Mouse (Mus musculus) layer of hippocampus, adult 11-12 months (tissue): ENCODE data around the gene Snx32.

Experiments used
- DNase-seq: peaks from one replicate; pipeline ENCODE4 v3.0.0; 2022; ENCODE audit warnings: low spot score

Snx32 gene

DNA sequence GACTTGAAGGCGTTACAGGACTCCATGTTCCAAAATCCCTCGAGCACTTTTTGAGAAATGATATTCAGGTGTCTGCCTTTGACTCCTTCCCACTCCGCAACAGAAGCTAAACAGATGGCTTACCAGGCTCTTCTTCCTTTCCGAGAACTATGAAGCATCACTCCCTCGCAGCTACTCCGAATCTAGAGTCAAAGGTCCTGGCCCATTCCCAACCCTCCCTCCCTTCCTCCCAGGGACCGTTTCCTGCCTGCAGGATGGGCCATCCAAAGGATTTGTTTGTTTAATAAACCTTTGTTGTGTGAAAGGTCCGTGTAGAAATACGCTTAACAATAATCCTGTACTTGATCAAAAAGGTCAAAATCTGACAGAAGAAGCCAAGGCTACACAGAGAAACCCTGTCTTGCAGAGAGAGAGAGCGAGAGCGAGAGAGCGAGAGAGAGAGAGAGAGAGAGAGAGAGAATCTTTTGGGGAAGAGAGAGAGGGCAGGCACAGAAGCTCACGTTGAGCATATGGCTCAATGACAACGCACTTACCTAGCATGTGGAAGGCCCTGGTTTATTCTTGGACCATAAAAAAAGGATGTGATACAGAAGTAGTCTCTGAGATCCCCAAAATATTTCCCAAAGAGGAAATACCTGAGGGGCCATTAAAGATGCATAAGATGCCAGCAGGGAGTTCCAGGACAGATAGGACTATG is 52.4 kb downstream of the Snx32 start, which contains the start of gene Ccdc85b:
Gene Ccdc85b (minus strand): TSS at position 149 of the 697 bp plus-strand sequence.
- DNase-seq: no peak

DNA sequence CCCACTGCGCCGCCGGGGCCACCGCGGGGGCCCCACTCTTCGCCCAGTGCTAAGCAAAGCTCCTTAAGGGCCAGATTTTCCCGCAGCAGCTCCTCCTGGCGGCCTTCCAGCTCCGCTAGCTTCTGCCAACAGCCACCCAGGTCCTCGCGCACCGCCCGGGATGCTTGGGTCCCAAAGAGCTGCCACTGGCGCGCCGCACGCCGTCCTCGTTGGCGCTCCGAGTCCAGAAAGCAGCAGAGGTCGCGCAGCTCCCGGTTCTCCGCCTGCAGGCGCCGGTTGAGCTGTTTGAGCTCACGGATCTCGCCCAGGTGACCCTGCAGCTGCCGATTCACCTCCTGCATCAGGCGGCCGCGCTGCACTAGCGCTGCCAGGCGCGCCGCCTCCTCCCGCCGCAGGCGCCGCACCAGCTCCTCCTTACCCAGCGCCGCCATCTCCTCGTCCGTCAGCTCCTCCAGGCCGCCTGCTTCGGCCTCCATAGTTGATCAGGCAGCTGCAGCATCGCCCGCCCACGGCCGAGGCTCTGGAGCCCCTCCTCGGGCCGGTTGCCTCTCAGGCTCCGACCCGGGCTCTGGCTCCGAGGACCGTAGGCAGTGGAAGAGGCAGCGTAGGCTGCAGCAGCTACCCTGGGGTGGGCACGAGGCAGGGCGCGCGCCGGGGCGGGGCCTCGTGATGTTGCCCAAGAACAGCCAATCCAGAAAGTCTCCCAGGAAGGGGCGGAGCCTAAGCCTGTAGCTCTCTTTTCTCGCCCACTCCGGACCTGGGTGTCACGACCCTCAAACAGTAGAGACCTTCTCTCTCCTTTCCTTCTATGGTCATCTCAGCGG is 53.2 kb downstream of the Snx32 start:
- DNase-seq: peak; percentile 98

DNA sequence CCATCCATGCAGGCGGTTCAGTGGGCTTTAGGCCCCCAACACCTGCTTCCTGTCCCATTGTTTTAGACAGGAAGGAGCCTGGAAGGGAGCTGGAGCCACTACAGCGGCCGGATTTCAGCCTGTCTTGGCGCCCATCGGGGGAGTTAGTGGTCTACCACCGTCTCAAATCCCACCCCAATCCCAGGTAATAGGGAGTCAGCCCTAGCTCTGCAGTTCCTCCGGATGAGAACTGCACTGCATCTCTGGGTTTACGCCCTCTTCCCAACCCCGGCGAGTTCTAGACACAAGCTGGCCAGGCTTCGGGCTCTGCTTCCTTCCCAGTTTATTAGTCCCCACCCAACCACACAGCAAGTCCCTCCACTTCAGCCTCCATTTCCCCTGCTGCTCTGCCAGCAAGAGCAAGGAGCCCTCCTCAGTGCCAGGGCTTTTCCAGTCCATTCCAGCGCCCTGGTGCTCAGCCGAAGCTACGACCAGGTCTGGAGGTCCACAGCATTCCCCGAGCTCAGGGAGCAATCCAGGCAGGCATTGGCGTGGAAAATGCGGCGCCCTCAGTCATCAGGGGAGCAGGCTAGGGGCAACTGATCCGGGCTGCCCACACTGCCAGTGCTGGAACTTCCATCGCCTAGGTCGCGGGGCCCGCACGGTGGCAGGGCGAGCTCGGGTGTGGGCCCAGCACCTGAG is 54.0 kb downstream of the Snx32 start:
- no peak for DNase-seq

DNA sequence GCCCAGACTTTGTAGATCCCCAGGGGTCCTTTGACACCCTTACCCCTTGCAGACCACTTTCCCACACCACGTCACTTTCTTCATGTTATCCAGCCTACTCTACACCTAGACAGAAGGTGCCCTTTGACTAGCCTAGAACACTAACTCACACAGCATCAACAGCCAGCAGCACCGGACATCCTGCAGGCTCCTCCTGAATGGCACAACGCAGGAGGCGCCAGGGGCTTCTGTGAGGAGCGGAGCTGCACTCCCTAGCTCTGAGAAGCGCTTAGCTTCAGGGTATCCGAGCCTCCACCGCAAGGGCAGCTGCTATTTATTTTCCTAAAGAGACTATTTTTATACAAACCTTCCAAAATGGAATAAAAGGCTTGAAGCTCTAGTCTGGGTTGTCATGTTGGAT is 54.8 kb downstream of the Snx32 start:
- no peak for DNase-seq

DNA sequence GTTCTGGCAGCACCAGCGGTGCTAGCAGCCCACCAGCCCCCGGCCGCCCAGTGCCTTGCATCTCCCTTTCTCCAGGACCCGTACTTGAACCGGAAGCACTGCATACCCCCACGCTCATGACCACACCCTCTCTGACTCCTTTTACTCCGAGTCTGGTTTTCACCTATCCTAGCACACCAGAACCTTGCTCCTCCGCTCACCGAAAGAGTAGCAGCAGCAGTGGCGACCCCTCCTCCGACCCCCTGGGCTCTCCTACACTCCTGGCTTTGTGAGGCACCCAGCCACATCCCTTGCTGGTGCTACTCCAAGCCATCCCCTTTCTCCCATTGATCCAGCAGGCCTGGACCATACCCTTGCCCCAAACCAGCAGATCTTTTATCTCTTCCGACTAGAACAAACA is 55.3 kb downstream of the Snx32 start:
- DNase-seq: no peak

DNA sequence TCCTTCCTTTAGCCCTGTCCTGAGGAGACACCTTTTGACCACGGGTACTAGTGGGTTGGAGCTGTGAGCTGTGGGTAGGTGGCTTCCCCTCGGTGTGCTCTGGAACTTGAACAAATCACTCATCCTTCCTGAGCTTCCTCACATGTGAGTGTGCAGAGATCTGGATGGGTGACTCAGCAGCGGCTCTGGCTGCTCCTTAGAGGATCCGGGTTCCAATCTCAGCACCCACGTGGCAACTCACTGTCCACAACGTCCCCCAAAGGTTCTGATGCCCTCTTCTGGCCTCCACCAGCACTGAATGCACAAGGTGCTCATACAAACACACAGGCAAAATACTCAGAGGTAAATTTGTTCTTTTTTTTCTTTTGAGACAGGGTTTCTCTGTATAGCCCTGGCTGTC is 58.6 kb downstream of the Snx32 start:
- DNase-seq: no peak

DNA sequence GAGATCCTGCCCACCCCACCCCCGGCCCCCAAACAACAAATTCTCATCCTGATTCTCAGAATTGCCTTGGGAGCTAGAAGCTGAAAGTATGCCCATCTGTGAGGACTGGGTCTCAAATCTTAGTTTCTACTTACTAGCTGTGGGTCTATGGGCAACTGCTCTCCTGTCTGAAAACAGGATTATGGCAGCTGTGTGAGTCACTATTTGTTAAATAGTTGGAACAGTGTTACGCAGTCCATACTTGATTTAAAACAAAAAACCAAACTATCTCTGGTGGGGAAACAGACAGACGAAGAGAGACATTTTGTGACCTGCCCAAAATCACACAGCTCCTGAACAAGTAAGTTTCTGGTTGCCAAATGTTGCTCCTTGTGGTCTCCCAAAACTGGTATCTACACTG is 60.7 kb downstream of the Snx32 start:
- DNase-seq: no peak

DNA sequence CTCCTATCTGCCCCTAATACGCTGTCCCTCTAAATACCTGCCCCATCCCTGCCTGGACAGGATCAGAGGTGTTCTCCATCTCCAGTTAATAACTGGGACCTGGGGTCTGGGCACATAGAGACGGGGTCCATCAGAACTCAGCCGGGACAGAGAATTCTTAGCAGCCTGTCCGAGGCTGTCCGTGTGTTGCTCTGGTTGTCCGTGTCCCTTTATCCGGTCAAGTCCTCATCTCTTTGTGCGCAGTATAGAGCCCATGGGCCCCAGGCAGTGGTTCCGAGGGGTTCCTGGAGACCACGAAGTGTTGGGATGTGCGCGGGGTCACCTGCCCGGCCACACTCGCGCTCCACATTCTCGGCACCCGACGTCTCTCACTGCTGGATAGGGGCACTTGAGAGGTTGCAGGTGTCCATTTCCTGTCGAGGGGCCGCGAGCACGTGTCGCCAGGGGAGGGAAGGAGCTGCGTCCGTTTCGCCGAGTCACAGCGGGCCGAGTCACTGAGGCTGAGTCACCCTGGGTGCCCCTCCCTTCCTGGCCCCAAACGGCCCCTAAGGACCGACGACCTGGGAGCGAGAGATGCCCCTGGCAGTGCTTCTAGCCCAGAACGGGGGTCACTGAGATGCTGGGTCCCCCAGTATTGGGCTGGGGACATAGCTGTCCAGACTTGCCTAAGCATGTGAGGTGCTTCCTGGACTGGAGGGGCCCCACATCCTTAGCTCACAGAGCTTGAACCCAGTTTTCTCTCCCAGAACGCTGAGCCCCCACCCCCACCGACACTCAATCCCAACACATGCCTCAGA is 61.8 kb downstream of the Snx32 start:
- DNase-seq: no peak

DNA sequence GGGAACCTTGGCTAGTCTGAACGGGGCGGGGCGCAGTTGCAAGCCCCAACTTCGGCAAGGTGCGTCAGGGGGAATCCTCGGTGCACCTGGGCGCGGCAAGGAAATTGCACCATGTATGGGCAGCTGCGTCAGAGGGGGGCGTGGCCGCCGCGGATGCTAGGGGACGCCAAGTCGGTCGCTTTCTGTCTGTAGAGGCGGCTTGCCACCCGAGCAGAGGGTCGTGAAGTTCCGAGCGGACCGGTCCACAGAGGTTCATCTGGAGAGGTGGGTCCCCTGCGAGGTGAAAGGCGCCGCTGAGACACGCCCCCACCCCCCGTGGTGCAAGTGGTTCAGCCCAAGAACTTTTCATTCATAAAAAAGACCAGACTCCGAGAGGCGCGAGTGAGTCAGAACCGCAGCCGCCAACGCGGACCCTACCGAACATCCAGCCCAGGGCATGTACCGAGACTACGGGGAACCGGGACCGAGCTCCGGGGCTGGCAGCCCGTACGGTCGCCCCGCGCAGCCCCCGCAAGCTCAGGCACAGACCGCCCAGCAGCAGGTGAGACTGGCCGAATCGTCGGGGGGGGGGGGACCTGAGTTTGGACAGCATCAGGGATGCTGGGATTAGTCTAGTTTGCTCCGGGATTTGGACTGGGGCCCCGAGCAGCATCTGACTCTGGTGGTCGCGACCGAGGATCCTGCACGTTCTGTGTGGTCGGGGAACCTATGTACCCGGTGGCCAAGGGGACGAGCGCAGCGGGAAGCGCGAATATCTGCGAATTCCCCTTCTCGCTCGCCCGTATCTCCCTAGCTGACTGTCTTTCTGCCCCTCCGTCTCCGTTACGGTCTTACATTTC is 62.6 kb downstream of the Snx32 start, which contains the start of gene Fosl1:
Gene Fosl1 (plus strand): TSS at position 33 of the 839 bp plus-strand sequence.
- DNase-seq: peak; percentile 70

DNA sequence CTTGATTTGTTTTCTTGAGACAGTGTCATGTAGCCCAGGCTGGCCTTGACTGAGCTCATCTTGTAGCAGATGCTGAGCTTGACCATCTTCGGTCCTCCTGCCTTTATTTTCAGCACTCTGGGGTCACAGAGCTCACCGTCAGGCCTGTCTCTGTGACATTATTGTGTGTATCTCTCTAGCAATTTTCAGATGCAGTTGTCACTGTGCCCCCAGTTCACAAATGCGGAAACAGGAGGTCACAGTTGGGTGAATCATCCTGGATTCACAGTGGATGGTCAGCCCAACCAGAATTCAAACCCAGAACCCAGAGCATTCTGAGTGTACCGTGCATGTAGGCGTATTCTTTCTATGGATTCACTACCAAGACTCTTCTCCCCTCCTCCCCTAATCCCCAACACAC is 64.6 kb downstream of the Snx32 start:
- no peak for DNase-seq

DNA sequence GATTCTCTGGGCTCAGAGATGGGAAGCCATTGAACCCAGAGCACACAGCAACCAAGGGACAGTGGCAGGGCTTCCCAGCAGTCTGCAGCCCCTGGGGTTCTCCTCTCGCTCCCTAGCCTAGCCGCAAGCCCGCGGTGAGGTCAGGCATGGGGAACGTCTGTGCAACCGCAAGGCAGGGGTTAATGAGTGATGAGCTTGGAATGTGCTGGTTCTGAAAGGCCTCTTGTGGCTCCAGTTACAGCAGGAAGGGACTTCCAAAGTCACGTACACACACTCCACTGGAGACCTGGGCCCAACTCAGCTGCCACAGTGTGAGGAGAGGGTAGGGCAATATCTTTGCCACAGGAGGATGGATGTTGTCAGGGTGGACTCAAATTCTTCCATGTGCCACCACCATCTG is 65.4 kb downstream of the Snx32 start:
- DNase-seq: no peak

DNA sequence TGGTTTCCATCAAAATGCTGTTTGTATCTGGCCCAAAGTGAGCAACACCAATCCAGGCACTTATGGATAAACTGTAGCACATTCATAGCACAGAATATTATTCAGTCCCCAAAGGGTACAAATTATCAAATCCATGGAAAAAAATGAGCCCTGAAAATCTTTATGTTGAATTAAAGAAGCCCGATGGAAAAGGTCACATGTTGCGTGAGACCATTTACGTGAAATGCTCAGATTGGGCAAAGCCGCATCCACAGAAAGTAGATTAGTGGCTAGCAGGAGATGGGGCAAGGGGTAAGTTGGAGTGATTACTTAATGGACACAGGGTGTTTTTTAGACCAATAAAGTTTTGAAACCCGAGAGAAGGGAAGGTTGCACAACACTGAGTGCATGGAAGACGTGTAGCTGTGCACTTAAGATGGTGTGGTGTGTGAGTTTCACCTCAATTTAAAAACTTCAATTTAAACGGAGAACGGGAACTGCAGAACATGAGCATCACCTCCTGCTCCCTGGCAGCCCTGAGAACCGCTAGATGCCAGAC is 65.9 kb downstream of the Snx32 start:
- no peak for DNase-seq
